8 mouse cellular contexts compared by ENCODE assay signal in the genomic region with DNA sequence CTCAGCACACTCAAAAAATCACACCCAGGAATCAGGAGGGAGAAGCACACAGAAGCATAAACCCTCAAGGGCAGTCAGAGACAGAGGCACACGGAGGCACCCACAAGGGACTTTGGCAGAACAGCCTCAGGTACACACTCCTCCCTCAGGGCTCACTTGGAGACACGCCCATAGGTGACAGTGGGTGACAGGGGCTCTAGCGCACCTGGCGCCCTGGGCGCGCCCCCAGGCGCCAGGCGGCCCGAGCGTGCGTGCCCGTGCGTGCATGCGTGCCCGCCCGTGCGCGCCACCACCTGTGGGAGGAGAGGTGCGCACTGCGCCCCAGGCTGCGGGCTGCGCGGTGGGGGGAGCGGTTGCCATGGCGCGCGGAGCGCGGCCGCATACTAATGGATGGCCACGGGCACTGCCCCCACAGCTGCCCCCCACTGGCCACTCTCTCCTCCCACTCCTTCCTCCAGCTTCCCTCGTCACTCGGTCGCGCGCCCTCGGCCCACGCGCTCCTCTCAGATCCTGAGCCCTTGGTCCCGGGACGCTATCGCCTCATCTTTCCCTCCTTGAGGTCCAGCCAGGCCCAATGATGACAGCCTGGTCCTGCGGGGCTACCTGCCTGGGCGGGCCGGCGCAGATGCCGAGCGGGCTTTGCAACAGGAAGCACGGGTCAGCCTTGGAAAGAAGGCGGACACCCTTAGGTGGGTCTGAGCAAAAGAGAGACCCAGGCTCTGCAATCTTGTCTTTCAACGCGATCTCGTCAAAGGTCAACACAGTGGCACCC. TPM values are rescaled to one million over a fixed set of nuclear protein-coding genes. Genes with fewer than 3 reads are reported as not detected.
A peak's percentile ranks its signal among the peaks of the same experiment; 100 is the strongest.
DNase-seq lines count a peak whose midpoint lies in the region; ATAC-seq lines count a peak whose summit lies in the region.

No protein-coding gene starts in this region.

- no peaks in the 10 kb centered on the region for H3K9me3 ChIP-seq in erythroblast, embryonic 14.5 days (ENCODE audit: control insufficient read depth, low read length)
- no peaks in the 10 kb centered on the region for H3K9me3 ChIP-seq in embryonic facial prominence, embryonic 13.5 days
- no peaks in the 10 kb centered on the region for H3K9me3 ChIP-seq in hindbrain, embryonic 12.5 days (replicated peaks)
- H3K9me3 ChIP-seq in midbrain, embryonic 10.5 days (replicated peaks): no peaks in the 10 kb centered on the region
- H3K9me3 ChIP-seq in stomach, embryonic 15.5 days: no peaks in the 10 kb centered on the region

- peak overlapping the region; percentile 7 for H3K4me3 ChIP-seq in erythroblast, embryonic 14.5 days (replicated peaks)
- H3K4me3 ChIP-seq in embryonic facial prominence, embryonic 13.5 days: peak overlapping the region; percentile 43
- peak overlapping the region; percentile 36 for H3K4me3 ChIP-seq in hindbrain, embryonic 12.5 days
- H3K4me3 ChIP-seq in midbrain, embryonic 10.5 days: peak overlapping the region; percentile 55
- peak overlapping the region; percentile 41 for H3K4me3 ChIP-seq in stomach, embryonic 15.5 days (replicated peaks)

- no peaks in the 10 kb centered on the region for H3K36me3 ChIP-seq in erythroblast, embryonic 14.5 days (ENCODE audit: control insufficient read depth)
- H3K36me3 ChIP-seq in embryonic facial prominence, embryonic 13.5 days: peaks cover 6% of the 10 kb centered on the region
- no peaks in the 10 kb centered on the region for H3K36me3 ChIP-seq in hindbrain, embryonic 12.5 days
- H3K36me3 ChIP-seq in midbrain, embryonic 10.5 days: 0 out of 2 replicates have a peak, but pooled peaks cover 4% of the 10 kb centered on the region
- H3K36me3 ChIP-seq in stomach, embryonic 15.5 days: no peaks in the 10 kb centered on the region

- no peaks in the 10 kb centered on the region; the same call in 1 of the 2 replicates for H3K4me1 ChIP-seq in erythroblast, embryonic 14.5 days (ENCODE audit: control insufficient read depth)
- peaks cover 63% of the 10 kb centered on the region for H3K4me1 ChIP-seq in embryonic facial prominence, embryonic 13.5 days
- peaks cover 54% of the 10 kb centered on the region for H3K4me1 ChIP-seq in hindbrain, embryonic 12.5 days
- peaks cover 52% of the 10 kb centered on the region for H3K4me1 ChIP-seq in midbrain, embryonic 10.5 days
- H3K4me1 ChIP-seq in stomach, embryonic 15.5 days: peaks cover 60% of the 10 kb centered on the region

- peak; percentile 61 to 65 for DNase-seq in left cerebral cortex, adult 18-20 months (ENCODE audit: low spot score in 2 of 2)
- DNase-seq in midbrain, embryonic 10.5 days (ENCODE audit: low spot score): peak; percentile 50

- WGBS in embryonic facial prominence, embryonic 13.5 days: under 1% methylated on average over 53 of the region's 53 CpGs
- under 1% methylated on average over 43 of the region's 53 CpGs for WGBS in hindbrain, embryonic 12.5 days
- under 1% methylated on average over 53 of the region's 53 CpGs for WGBS in midbrain, embryonic 10.5 days
- 3% methylated on average over 51 of the region's 53 CpGs for WGBS in stomach, embryonic 15.5 days

- peaks cover 21% of the 10 kb centered on the region for H3K27me3 ChIP-seq in erythroblast, embryonic 14.5 days (ENCODE audit: control insufficient read depth)
- no peaks in the 10 kb centered on the region for H3K27me3 ChIP-seq in embryonic facial prominence, embryonic 13.5 days
- H3K27me3 ChIP-seq in hindbrain, embryonic 12.5 days: peaks cover 10% of the 10 kb centered on the region; the same call in 1 of the 2 replicates
- peaks cover 48% of the 10 kb centered on the region for H3K27me3 ChIP-seq in midbrain, embryonic 10.5 days (ENCODE audit: low read depth, poor library complexity, severe bottlenecking)
- no peaks in the 10 kb centered on the region for H3K27me3 ChIP-seq in stomach, embryonic 15.5 days (replicated peaks)

- peak overlapping the region; percentile 93 for H3K4me2 ChIP-seq in embryonic facial prominence, embryonic 13.5 days
- peak overlapping the region; percentile 84 for H3K4me2 ChIP-seq in hindbrain, embryonic 12.5 days (replicated peaks)
- peak overlapping the region; percentile 86 for H3K4me2 ChIP-seq in stomach, embryonic 15.5 days

- no peak for ATAC-seq in erythroblast, adult 5-6 weeks (replicated peaks; ENCODE audit: low FRiP score, poor library complexity, severe bottlenecking)
- peak; percentile 66 for ATAC-seq in activated CD4-positive, CD25-positive, alpha-beta regulatory T cell, adult 4 months
- no peak for ATAC-seq in embryonic facial prominence, embryonic 13.5 days (ENCODE audit: insufficient number of reproducible peaks, insufficient read depth, low FRiP score, low TSS enrichment, low read depth)
- ATAC-seq in hindbrain, embryonic 12.5 days (ENCODE audit: low FRiP score): peak; percentile 51
- peak; percentile 51 for ATAC-seq in stomach, embryonic 15.5 days (ENCODE audit: insufficient read depth, low FRiP score, low read depth)

- peak overlapping the region; percentile 81 for H3K27ac ChIP-seq in embryonic facial prominence, embryonic 13.5 days
- H3K27ac ChIP-seq in hindbrain, embryonic 12.5 days: peak overlapping the region; percentile 71
- peak overlapping the region; percentile 72 for H3K27ac ChIP-seq in midbrain, embryonic 10.5 days (replicated peaks)
- H3K27ac ChIP-seq in stomach, embryonic 15.5 days: peak overlapping the region; percentile 89

- peak overlapping the region; percentile 70 for H3K9ac ChIP-seq in embryonic facial prominence, embryonic 13.5 days
- H3K9ac ChIP-seq in hindbrain, embryonic 12.5 days: peak overlapping the region; percentile 52
- H3K9ac ChIP-seq in stomach, embryonic 15.5 days: peak overlapping the region; percentile 10; the same call in 1 of the 2 replicates

RNA-seq across cellular contexts. Expression of gene Wasf2, which starts 45.1 kb away (rescaled TPM):
- 7.5 and 8.8 TPM in 2 replicates for polyA plus RNA-seq in erythroblast, embryonic 14.5 days (2012)
- total RNA-seq in erythroblast, adult 5-6 weeks (2015; ENCODE audit: low replicate concordance): 49.6 and 78.6 TPM in 2 replicates
- total RNA-seq in erythroblast, adult 5-6 weeks (2017; ENCODE audit: low replicate concordance): 40.3 and 58.8 TPM in 2 replicates
- polyA plus RNA-seq in activated CD4-positive, CD25-positive, alpha-beta regulatory T cell, adult 4 months (2017; shearing (Covaris generic)): 100 to 1,000 TPM in 1 of 2 experiments, 10 to 100 TPM in 1; 83.0 to 104 TPM
- 118 and 142 TPM in 2 replicates for polyA plus RNA-seq in embryonic facial prominence, embryonic 13.5 days (2015; fragmentation: Nextera tagmentation; extraction: Ambion mirVana)
- polyA plus RNA-seq in hindbrain, embryonic 12.5 days (2016; fragmentation: Nextera tagmentation; extraction: Ambion mirVana): 49.0 and 49.1 TPM in 2 replicates
- total RNA-seq in left cerebral cortex, adult 18-20 months (2021): 10 to 100 TPM; 25.7 to 28.2 TPM
- 48.3 and 50.3 TPM in 2 replicates for polyA plus RNA-seq in midbrain, embryonic 10.5 days (2016; fragmentation: Nextera tagmentation; extraction: Ambion mirVana)
- polyA plus RNA-seq in stomach, embryonic 15.5 days (2015; fragmentation: Nextera tagmentation; extraction: Ambion mirVana): 109 TPM in 2 replicates

Comparison
In these comparisons a context has a peak if more than half of its experiments do, and no peak if none do; other contexts are left out.
1. ATAC-seq: peak in activated CD4-positive, CD25-positive, alpha-beta regulatory T cell, adult 4 months (single experiment), hindbrain, embryonic 12.5 days (single experiment) and stomach, embryonic 15.5 days (single experiment); none in erythroblast, adult 5-6 weeks (single experiment) and embryonic facial prominence, embryonic 13.5 days (single experiment).
2. H3K9ac ChIP-seq: peak in every context shown above with its lines; median percentile 70 in embryonic facial prominence, embryonic 13.5 days; 52 in hindbrain, embryonic 12.5 days; 10 in stomach, embryonic 15.5 days.
3. Peak in every context shown above with its lines, with median percentiles within 50 percentile points of each other: H3K4me3 ChIP-seq, H3K27ac ChIP-seq and H3K4me2 ChIP-seq.